Mouse (Mus musculus): ENCODE results near the gene Mpnd.

Gene Mpnd

DNA sequence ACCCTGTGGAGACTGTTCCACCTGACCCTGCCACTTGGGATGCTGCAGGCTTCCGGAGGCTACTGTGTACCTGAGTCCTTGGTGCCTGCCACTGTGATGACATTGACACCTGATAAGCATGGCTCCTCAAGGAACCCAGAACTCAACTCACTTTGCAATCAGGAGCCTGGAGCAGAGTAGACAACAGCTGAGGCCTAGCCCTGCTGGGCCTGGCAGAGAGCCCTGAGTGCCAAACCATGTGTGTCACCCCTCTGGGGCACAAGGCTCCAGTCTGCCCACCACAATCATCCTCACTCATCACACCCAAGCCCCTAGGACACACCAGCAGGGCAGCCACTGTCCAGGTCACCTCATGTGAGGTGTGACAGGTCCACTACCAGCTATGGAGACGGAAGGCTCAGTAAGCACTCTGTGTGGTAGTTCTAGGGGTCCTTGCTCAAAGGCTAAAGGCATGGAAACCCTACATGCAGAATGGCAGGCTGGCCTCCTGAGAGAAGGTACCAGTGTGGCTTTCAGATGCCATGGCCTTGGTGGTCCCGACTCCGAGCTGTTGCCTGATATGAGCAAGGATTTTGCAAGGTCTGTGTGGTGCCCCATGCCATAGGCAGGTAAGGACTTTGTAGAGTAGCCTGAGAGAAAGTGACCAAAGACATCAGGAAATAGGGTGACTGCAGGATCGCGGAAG, 15.0 kb downstream of the Mpnd start:
- DNase-seq, result peak in 1 of 2 experiments; percentile 12

- peak; percentile 42 to 44 for DNase-seq
Measured at GRCm38 (mm10) chr17:56021161-56021910, 15.8 kb downstream of the Mpnd start.

DNA sequence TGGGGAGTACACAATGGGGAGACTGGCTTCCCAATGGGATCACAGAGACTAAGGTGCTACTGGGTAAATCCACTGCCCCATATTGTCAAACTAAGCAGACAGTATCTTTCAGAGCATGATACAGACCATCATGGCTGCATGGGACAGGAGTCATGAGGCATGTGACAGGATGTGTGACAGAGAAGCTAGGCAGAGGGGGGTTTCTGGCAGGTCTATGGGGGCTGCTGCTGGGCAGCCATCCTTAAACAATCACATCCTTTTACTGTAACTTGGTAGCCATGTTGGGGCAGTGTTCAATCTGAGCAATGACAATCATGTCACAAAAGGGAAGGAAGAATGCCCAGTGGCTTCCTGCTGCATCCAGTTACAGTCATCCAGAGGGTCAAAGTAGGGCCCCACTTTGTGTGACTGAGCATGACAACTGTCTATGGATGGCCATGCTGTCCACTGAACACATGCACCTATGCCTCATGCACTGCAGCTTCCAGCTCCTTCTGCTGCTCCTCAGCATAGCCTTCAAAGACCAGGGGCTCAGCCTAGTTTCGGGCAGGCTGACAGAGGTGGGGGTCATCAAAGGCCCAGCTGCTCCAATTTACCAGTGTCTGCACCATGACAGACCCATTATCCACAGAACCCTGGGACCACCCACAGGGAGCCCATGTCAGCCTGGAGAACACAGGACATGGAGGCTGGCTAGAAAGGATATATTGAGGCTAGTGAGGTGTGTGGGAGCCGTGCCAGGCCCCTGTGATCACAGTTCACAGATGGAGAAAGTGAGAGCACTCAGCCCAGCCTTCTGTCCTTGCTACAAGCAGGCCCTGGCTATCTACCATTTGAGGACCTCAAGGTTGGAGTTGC, 16.8 kb downstream of the Mpnd start:
- DNase-seq, result peak; percentile 76 to 84

- DNase-seq, result no peak
Measured at GRCm38 (mm10) chr17:56022989-56023290, 17.4 kb downstream of the Mpnd start.

- peak in 1 of 2 experiments; percentile 33 for DNase-seq
Measured at GRCm38 (mm10) chr17:56023386-56023785, 17.9 kb downstream of the Mpnd start.

- no peak for DNase-seq
Measured at GRCm38 (mm10) chr17:56024476-56024875, 19.0 kb downstream of the Mpnd start.

DNA sequence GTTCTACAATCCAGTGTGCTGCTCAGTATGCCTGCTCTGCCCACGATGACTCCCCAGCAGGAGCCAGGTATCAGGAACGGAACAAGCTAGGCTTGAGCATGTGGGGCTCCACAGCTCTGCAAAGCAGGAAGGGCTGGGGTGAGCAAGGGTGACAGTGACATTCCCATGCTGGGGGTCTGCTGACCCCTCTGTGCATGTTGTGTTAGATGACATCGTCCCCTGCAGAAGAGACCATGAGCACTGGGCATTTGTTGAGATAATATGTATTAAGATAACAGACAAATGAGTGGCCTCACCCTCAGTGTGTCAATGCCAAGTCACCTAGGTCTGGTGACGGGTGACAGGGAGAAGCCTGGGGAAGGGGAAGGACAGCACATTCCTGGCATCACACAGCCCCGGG, 19.4 kb downstream of the Mpnd start:
- no peak for DNase-seq

DNA sequence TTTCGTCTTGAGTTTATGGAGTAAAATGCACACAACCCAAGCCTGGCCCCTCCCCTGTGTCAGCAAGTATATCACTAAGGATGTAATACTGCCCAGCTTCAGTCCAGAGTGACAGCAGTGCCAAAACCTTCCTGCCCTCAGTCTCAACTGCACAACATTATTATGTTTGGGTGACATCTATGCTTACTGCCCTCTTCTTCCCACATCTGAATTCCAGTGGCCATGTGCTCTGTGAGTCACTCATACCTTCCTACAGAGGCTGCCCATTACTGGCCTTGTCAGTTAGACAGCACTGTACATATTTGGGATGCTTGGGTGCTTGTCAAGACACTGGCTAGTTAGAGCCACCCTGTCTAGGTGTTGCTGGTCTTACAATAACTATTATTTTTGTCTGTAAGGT, 20.8 kb downstream of the Mpnd start:
- DNase-seq, result no peak

DNA sequence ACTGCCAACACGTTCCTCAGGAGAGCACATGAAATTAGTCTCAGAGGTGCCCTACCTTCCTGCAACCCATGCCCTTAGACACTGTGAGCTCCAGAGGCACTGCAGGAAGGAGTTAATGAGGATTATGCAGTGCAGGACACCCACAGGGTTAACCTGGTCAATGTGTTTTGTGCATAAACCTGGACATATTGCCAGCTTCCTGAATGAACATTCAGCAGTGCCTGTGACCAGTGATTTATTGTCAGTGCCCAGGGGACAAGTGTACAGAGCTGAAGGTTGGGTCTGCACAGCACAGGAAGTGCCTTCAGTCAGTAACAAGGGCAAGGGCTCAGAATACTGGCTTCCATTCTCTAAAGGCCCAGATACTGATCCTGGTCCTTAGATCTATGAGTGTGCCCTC, 21.4 kb downstream of the Mpnd start:
- no peak for DNase-seq

DNA sequence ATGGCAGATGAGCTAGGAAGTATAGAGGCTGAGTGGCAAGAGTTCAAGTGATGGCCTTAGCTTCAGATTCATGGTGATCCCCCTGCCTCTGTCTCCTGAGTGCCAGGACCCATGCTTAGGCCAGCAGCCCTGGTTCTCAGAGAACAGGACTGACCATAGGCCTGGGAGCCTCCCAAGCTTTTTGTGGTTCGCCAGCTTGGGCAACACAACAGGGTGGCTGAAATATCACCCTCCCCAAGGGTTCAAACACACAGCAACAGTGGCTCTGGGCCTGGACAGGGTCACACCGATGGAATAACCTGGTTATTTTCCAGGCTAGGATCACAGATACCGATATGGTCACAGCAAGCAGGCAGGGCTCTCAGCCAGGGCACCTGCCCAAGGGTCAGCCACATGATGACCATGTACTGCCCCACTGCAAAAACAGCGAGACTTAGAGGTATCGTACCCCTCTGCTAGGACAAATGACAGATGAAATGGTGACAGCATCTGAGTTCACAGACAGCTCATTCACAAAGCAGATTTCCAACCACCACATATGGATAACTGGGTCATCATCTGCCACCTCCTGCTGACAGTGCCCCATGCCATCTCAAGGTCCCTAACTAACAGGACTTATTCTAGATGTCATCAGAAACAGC, 22.4 kb downstream of the Mpnd start:
- DNase-seq, result peak; percentile 66

DNA sequence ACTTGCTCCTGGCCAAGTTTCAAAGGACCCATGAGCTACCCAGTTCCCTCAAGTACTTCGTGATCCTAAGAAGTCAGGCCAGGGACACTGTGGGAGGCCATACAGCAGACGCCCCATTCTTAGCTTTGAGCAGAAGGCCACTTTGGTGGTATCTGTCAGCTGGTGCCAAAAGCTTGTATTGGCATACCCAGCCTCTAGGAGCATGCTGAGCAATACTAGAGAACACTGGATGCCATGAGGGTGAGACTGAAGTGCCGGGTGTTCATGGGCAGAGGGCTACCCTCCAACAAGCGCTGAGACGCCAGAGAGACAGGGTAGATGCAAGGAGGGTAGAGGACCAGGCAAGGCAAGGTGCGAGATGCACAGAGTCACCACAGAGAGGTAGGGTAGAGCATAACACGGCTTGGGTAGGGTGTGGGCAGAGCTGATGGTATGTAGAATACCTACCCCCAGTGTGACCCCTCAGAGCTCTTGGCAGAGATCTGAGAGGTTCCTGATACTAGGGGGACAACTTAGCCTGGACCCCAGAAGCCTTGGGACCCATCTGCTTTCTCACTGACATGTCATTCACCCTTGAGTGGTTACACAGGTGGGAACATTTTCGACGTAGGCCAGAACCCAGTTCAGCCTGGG, 24.8 kb downstream of the Mpnd start:
- peak; percentile 46 to 63 for DNase-seq

- peak in 1 of 2 experiments; percentile 32 for DNase-seq
Measured at GRCm38 (mm10) chr17:56030919-56031318, 25.4 kb downstream of the Mpnd start.

DNA sequence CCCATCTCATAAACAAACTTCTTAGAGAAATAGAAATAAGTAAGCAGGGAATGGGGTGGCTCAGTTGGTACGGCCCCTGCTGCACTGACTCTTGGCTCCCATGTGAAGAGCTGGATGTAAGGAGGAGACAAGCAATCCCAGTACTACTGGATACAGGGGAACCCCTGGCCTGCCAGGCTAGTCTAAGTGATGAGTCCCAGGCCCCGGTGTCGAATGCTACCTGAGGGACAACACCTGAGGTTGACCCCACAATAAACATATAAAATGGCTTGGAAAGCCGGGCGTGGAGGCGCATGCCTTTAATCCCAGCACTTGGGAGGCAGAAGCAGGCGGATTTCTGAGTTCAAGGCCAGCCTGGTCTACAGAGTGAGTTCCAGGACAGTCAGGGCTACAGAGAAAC, 25.9 kb downstream of the Mpnd start:
- DNase-seq, result peak in 1 of 2 experiments; percentile 12

DNA sequence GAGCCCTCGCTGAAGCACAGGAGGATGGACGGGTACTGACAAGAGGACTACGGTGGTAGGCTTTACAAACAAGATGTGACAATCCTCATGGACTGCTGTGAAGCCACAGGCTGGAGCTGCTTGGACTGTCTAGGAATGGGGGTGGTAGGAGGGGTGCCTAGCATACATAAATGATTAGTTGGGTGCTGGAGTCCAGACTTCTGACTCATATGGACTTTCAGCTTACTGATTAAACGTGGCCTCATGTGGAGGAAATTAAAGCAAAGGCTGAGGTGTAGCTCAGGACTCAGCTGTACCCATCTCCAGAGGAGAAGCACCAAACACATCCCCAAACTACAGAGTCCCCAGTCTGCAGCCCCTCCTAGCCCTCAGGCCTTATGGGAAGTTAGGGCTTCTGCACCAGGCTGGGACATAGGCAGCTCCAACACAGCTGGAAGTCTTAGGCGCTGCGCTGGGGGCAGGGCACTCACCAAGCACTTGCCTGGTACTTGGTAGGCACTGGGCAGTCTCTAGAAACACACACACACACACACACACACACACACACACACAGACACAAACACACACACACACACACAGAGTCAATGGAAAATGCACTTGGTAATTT, 26.7 kb downstream of the Mpnd start:
- DNase-seq, result no peak

- no peak for DNase-seq
Measured at GRCm38 (mm10) chr17:56032831-56033230, 27.3 kb downstream of the Mpnd start.

DNA sequence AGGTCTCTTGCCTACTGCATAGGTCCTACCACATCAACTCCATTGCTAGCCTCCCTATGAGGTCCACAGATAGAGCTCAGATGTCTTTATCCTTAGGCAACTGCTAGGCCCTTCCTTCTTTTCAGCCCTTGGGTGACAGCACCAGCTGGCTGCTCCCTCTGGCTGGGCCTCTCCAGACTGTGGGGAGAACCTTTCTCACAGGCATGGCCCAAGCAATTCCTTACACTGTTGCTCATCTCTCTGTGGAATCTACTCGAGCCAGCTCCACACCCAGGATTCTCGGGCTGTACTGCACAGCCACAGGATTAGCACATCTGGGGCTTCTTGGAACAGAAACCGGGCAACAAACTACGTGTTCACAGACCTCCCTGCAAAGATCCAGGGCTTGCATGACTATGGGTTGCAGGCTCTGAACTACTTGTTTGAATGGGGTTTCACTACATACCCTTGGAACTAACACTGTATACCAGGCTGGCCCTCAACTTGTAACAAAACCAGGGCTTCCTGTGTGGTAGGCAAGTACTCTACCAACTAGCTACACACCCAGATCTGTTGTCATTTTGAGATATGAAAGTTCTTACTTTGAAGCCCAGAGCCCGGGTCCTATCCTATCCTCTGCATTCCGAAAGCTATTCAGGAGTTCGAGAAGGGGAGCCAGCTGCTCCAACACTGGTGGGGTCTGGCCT, 28.7 kb downstream of the Mpnd start:
- DNase-seq, result peak in 1 of 2 experiments; percentile 3

DNA sequence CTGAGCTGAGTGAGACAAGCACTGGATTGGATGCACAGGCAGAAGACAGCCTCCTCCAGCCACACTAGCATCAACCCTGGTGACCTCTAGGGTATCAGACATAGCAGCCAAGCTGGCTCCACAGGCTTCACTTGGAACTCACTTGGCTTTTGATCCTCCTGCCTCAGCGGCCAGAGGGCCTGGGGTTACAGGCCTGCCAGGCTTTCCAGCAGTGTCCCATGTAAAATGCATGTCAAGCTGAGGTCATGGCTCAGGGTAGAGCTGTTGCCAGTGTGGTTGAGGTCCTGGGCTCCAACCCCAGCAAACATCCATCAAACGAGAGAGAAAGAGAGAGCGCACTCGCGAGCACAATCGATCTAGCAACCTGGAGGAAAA, 29.2 kb downstream of the Mpnd start:
- no peak for DNase-seq

DNA sequence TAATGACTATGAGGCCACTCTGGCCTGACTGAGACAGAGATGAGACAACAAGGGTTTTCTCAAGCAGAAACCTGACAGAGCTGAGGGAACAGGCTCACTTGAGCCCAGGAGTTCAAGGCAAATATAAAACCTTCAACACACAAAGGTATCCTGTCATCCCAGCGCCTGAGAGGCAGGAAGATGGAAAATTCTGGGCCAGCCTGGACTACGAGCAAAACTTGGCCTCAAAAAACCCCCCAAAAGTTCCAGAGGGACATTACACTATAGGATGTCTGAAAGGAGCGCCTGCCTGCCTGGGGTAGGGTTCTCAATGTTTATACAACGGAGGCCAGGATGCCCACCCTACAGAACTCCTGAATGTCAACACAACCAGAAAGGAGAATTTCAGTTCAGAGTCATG, 29.7 kb downstream of the Mpnd start:
- peak in 1 of 2 experiments; percentile 8 for DNase-seq

DNA sequence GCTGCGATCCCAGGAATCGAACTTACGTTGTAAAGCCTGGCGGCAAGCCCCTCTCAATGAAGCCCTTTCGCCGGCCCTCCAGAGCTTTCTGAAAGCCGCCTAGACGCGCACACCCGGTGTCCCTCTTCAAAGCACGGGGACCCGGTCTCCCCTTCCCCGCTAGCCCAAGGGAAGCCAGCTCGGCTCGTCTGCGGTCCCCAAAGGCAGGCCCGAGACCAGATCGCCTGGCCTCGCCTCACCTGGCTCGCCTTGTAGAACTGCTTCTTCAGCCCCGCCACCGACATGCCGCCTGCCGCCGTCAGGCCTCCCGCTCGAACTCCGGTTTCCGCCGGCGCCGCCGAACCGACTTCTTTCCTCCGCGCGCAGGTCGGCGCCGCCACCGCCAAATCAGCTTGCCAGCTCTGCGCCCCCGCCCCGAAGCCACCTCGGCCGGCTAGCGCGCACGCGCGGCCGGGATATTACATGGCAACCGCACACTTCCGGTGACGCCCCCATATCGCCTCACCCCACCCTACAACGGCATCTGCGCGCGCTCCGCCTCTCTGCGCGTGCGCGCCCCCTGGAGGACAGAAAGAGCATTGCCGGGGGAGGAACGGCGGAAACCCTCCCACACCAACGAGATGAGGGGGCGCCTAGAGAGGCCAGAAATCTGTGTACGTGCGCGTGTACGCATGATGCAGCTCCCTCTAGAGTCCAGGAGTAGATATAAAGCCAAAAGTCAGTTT, 30.8 kb downstream of the Mpnd start, which contains the start of gene Sh3gl1:
Gene Sh3gl1, minus strand, starts transcription at position 460 of the 725 bp plus-strand sequence.
- DNase-seq, result peak; percentile 99 to 100

DNA sequence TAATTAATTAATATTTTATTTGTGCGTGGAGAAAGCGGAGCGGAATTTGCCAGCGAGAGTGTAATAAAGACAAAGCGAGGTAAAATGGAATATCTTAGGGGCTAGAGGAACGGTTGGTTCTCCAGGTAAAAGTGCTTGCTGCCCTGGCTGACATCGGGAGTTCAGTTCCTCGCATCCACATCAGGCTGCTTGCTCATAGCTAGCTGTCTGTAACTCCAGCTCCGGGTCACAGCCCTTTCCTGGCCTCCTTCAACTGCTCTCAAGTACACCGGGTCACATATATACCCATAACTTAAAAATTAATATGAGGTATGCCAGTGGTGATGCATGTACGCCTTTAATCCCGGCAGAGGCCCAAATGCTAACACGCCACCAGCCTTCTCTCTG, 31.4 kb downstream of the Mpnd start:
- no peak for DNase-seq

Data from cerebellum, postnatal 25 days (tissue).